Mouse (Mus musculus) neural tube, embryonic 11.5 days (tissue): ENCODE results near the gene Anp32a. TPM values are rescaled to one million over a fixed set of nuclear protein-coding genes. Genes with fewer than 3 reads are reported as not detected.

Source experiments
- ATAC-seq: fragments of 200-750 bp; cut with Nextera tagmentation; 2 replicates; pipeline ENCODE4 v1.8.0; 2017; ENCODE audit warnings: moderate number of reproducible peaks, mild to moderate bottlenecking, moderate TSS enrichment, moderate library complexity; ENCODE audit not compliant: insufficient read depth, low FRiP score, low TSS enrichment
- DNase-seq: peaks from one replicate; pipeline ENCODE4 v3.0.0-alpha.2; 2015; ENCODE audit warnings: low spot score
- H3K27ac ChIP-seq: fragments of 300-500 bp; sonication (generic); 2 replicates; pipeline ENCODE4 v1.5.1; 2014; ENCODE audit warnings: low read depth, mild to moderate bottlenecking, low read length
- H3K27me3 ChIP-seq: fragments of 300-500 bp; sonication (generic); 2 replicates; pipeline ENCODE4 v1.6.1; 2014; ENCODE audit warnings: mild to moderate bottlenecking, low read length, mixed read lengths; ENCODE audit not compliant: control insufficient read depth, insufficient read depth
- H3K36me3 ChIP-seq: fragments of 300-500 bp; sonication (generic); 2 replicates; pipeline ENCODE4 v1.6.1; 2014; ENCODE audit warnings: mild to moderate bottlenecking, low read length, moderate library complexity, mixed read lengths; ENCODE audit not compliant: control insufficient read depth, insufficient read depth
- H3K4me1 ChIP-seq: fragments of 300-500 bp; sonication (generic); 2 replicates; pipeline ENCODE4 v1.6.1; 2014; ENCODE audit warnings: low read length, mixed read lengths; ENCODE audit not compliant: control insufficient read depth, insufficient read depth
- H3K4me2 ChIP-seq: fragments of 300-500 bp; sonication (generic); 2 replicates; pipeline ENCODE4 v1.6.1; 2014; ENCODE audit warnings: low read depth, mild to moderate bottlenecking, moderate library complexity
- H3K4me3 ChIP-seq: fragments of 300-500 bp; sonication (generic); 2 replicates; pipeline ENCODE4 v1.5.1; 2014; ENCODE audit warnings: low read depth, low read length
- H3K9ac ChIP-seq: fragments of 300-500 bp; sonication (generic); 2 replicates; pipeline ENCODE4 v1.6.1; 2014; ENCODE audit warnings: mild to moderate bottlenecking, low read length
- H3K9me3 ChIP-seq: fragments of 300-500 bp; sonication (generic); 2 replicates; pipeline ENCODE4 v1.6.1; 2016; ENCODE audit warnings: low read length; ENCODE audit not compliant: control insufficient read depth
- WGBS: fragments of 180-500 bp; shearing (Covaris S2); extraction: QIAGEN DNeasy Blood & Tissue Kit; methylation state at CpG from one replicate; pipeline ENCODE4 v1.1.7; 2014; 5-methylcytosine and 5-hydroxymethylcytosine counted together
- polyA plus RNA-seq: library from polyadenylated mRNA; unstranded; fragments of >200 nt; fragmentation: Nextera tagmentation; extraction: Ambion mirVana; gene quantifications from 2 replicates; pipeline ENCODE4 v1.2.1, GENCODE M21; 2014

The Anp32a gene
- polyA plus RNA-seq, 1 experiment from 2014 or later = 125 TPM

DNA sequence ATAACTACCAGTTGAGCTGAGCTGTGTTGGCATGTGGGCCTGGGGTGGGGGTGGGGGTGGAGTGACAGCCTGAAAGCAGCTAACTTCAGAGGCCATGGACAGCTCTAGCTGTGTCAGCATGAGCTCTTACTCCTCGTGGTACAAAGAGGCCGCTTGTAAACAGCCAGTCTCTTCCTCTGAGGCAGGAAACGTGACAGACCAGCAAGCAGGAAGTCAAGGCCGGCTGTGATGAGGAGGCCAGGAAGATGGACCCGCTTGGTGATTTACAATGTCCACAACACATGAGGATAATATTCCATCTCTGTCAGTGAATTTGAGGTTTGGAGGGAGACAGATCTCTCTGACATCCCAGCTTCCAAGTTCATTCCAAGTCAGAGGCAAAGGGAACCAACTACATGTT lies 84.2 kb downstream of the Anp32a start:
- H3K27ac ChIP-seq = no peak overlapping the region
- 67% methylated on average over 5 of the region's 5 CpGs for WGBS
- ATAC-seq (no peak), DNase-seq (no peak)
- no peaks in the 10 kb centered on the region; the same call in 1 of the 2 replicates for H3K36me3 ChIP-seq
- no peaks in the 10 kb centered on the region; the same call in 1 of the 2 replicates for H3K4me1 ChIP-seq
- no peaks in the 10 kb centered on the region for H3K9me3 ChIP-seq
- no peak overlapping the region for H3K9ac ChIP-seq
- H3K4me2 ChIP-seq = no peak overlapping the region
- H3K4me3 ChIP-seq = no peak overlapping the region
- H3K27me3 ChIP-seq = no peaks in the 10 kb centered on the region

DNA sequence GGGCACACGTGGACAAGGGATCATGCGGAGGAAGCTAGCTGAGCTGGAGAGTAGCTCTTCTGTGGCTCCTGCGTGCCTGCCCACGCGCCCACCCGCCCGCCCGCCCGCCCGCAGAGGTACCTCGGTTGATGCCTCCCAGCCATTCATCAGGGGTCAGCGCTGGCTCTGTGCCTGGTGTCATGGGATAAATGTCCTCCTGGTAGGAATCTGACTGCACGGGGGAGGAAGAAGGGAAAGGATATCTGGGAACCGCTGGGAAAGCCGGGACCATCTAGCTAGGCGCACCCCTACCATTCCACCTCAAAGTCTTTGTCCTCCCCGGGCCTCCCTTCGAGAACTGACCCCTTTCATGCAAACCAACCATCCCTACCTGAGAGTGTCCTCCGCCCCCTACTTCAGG lies 84.9 kb downstream of the Anp32a start:
- H3K4me2 ChIP-seq = no peak overlapping the region
- DNase-seq = no peak
- H3K36me3 ChIP-seq = no peaks in the 10 kb centered on the region; the same call in 1 of the 2 replicates
- no peaks in the 10 kb centered on the region for H3K27me3 ChIP-seq
- 92% methylated on average over 19 of the region's 19 CpGs for WGBS
- H3K4me1 ChIP-seq = no peaks in the 10 kb centered on the region; the same call in 1 of the 2 replicates
- ATAC-seq = no peak
- no peaks in the 10 kb centered on the region for H3K9me3 ChIP-seq
- H3K4me3 ChIP-seq = no peak overlapping the region
- H3K9ac ChIP-seq = no peak overlapping the region
- no peak overlapping the region for H3K27ac ChIP-seq

DNA sequence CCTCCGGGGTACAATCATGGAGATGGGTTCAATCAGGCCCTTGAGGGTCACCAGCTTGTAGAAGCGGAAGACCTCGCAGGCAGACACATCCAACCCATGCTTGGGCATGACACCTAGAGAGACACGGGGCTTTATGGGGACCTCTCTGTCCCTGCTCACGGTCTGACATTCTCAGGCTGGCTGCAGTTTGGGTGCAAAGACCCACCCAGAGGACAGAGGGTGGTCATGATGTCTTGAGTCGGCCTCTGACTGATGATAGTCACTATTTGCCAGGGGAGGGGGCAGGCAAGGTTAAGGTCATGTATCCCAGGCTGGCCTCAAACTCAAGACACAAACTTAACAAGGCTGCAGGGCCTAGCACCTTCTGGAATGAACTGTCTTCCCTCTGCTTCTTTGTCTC lies 85.4 kb downstream of the Anp32a start:
- H3K4me1 ChIP-seq = no peaks in the 10 kb centered on the region
- H3K36me3 ChIP-seq = no peaks in the 10 kb centered on the region; the same call in 1 of the 2 replicates
- 87% methylated on average over 6 of the region's 6 CpGs for WGBS
- no peaks in the 10 kb centered on the region for H3K9me3 ChIP-seq
- no peaks in the 10 kb centered on the region for H3K27me3 ChIP-seq
- H3K4me2 ChIP-seq = no peak overlapping the region
- no peak overlapping the region for H3K4me3 ChIP-seq
- DNase-seq = no peak
- no peak for ATAC-seq
- H3K9ac ChIP-seq = no peak overlapping the region
- H3K27ac ChIP-seq = no peak overlapping the region

DNA sequence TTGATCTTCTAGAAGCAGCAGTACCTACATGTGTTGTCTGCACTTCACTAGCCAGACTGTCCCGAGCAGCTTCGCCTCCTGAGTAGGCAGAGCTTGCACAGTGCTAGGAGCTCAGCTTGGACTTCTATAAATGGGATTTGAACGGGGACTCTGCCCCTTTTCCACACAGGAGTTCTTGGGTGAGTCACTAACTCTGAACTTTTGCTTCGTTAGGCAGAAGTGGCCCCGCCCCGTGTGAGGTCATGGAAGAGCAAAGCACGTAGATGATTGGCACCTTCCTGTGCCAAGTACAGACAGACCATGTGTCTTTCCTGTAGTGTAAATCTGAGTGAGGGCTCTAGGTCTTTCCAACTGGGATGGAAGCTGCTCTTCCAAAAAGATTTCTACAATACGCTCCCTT lies 85.9 kb downstream of the Anp32a start:
- no peaks in the 10 kb centered on the region for H3K4me1 ChIP-seq
- no peaks in the 10 kb centered on the region; the same call in 1 of the 2 replicates for H3K36me3 ChIP-seq
- ATAC-seq (no peak), DNase-seq (no peak)
- no peak overlapping the region for H3K4me3 ChIP-seq
- WGBS = 91% methylated on average over 8 of the region's 8 CpGs
- no peaks in the 10 kb centered on the region for H3K27me3 ChIP-seq
- H3K4me2 ChIP-seq = no peak overlapping the region
- H3K9me3 ChIP-seq = no peaks in the 10 kb centered on the region
- no peak overlapping the region for H3K9ac ChIP-seq
- H3K27ac ChIP-seq = no peak overlapping the region

Other genes with a start within 250 kb of the Anp32a start
- gene Glce, start 218.6 kb upstream of the Anp32a start, polyA plus RNA-seq = 24.6 and 28.1 TPM in 2 replicates
- not detected in 2 replicates for gene Spesp1, start 59.1 kb upstream of the Anp32a start, polyA plus RNA-seq
- gene Coro2b, start 195.8 kb downstream of the Anp32a start, polyA plus RNA-seq = 23.7 and 24.5 TPM in 2 replicates